Mouse (Mus musculus) thymus, adult 2 months (tissue): Measurements from ENCODE around the gene Lyzl6.

Source experiments
- CTCF ChIP-seq: fragments of 200-500 bp; IDR thresholded peaks from 2 replicates; pipeline ENCODE4 v1.5.1; 2012; ENCODE audit warnings: mild to moderate bottlenecking, control low read depth, low read length, moderate library complexity, borderline replicate concordance; ENCODE audit not compliant: control insufficient read depth, poor library complexity, insufficient read depth; ENCODE audit errors: extremely low read depth
- POLR2A ChIP-seq: fragments of 200-500 bp; IDR thresholded peaks from 2 replicates; pipeline ENCODE4 v1.6.1; 2012; ENCODE audit warnings: mild to moderate bottlenecking, low read length, control low read depth, moderate library complexity; ENCODE audit not compliant: control insufficient read depth, poor library complexity, insufficient read depth; ENCODE audit errors: extremely low read depth

GRCm38 (mm10) chr11:103653359-103653965 is 14.8 kb upstream of the Lyzl6 start:
- TF ChIP-seq CTCF, result no peak
- no peak for TF ChIP-seq POLR2A
